Mouse (Mus musculus) CH12.LX (cell line): ENCODE data around the gene Ext2. TPM values are rescaled to one million over a fixed set of nuclear protein-coding genes. Genes with fewer than 3 reads are reported as not detected.

Source experiments
- DNase-seq: peaks from one replicate; pipeline ENCODE4 v3.0.0-alpha.2; 2013; ENCODE audit errors: extremely low read depth
- H3K27ac ChIP-seq: 2 replicates; pipeline ENCODE4 v1.5.1; 2012; ENCODE audit warnings: low read depth, mild to moderate bottlenecking, control low read depth, moderate library complexity; ENCODE audit not compliant: insufficient read depth
- H3K27me3 ChIP-seq: replicated peaks from 2 replicates; pipeline ENCODE3; 2012; ENCODE audit warnings: inconsistent platforms
- H3K36me3 ChIP-seq, 2 experiments: replicated peaks in 1 of 2; 2 replicates each; pipeline versions ENCODE3 to v1.6.1; 2012; ENCODE audit warnings: inconsistent platforms in 1 of 2, low read length in 1 of 2, mild to moderate bottlenecking in 1 of 2, mixed read lengths in 1 of 2, moderate library complexity in 1 of 2; ENCODE audit not compliant: control insufficient read depth in 1 of 2, insufficient read depth in 1 of 2
- H3K4me1 ChIP-seq, 2 experiments: 2 replicates each; pipeline ENCODE4 v1.6.1; 2012; ENCODE audit warnings: inconsistent platforms in 1 of 2, moderate library complexity in 1 of 2; ENCODE audit not compliant: insufficient read depth in 2 of 2, control insufficient read depth in 1 of 2
- H3K4me2 ChIP-seq: 2 replicates; pipeline ENCODE4 v1.6.1; 2012; ENCODE audit warnings: low read depth, mild to moderate bottlenecking, control low read depth; ENCODE audit not compliant: poor library complexity, insufficient read depth, severe bottlenecking
- H3K4me3 ChIP-seq, 3 experiments: fragments of 150-350 bp in 1 of 3; sonication (generic) in 1 of 3; replicated peaks in 1 of 3; 2 replicates each; pipeline versions ENCODE3 to v1.5.1; 2011 to 2012; ENCODE audit warnings: low read depth in 2 of 3, low read length in 2 of 3, mild to moderate bottlenecking in 2 of 3, moderate library complexity in 2 of 3, control low read depth in 1 of 3, improper control_type of control experiment in 1 of 3, inconsistent platforms in 1 of 3, mixed read lengths in 1 of 3; ENCODE audit not compliant: poor library complexity in 1 of 3
- H3K79me2 ChIP-seq: replicated peaks from 2 replicates; pipeline ENCODE4 v1.6.1; 2012; ENCODE audit warnings: mild to moderate bottlenecking, moderate library complexity; ENCODE audit not compliant: control insufficient read depth, poor library complexity, insufficient read depth, severe bottlenecking; ENCODE audit errors: extremely low read depth
- H3K9ac ChIP-seq: 2 replicates; pipeline ENCODE4 v1.6.1; 2012; ENCODE audit warnings: low read depth, mild to moderate bottlenecking, control low read depth, moderate library complexity; ENCODE audit not compliant: insufficient read depth
- H3K9me3 ChIP-seq: replicated peaks from 2 replicates; pipeline ENCODE3; 2012; ENCODE audit warnings: low read length, inconsistent platforms, mixed read lengths
- BHLHE40 ChIP-seq: IDR thresholded peaks from 2 replicates; pipeline ENCODE4 v1.6.1; 2011; ENCODE audit warnings: mild to moderate bottlenecking, low read depth, low read length, improper control_type of control experiment
- CTCF ChIP-seq, 2 experiments: IDR thresholded peaks in 1 of 2; conservative IDR thresholded peaks in 1 of 2; 2 replicates each; pipeline ENCODE4 v1.5.1; 2011 to 2012; ENCODE audit warnings: low read depth in 2 of 2, low read length in 2 of 2, improper control_type of control experiment in 1 of 2, inconsistent platforms in 1 of 2, mild to moderate bottlenecking in 1 of 2, moderate library complexity in 1 of 2
- ELF1 ChIP-seq: IDR thresholded peaks from 2 replicates; pipeline ENCODE4 v1.6.1; 2014; ENCODE audit warnings: low read depth, mild to moderate bottlenecking, inconsistent platforms, low read length, improper control_type of control experiment
- ETS1 ChIP-seq: conservative IDR thresholded peaks from 2 replicates; pipeline ENCODE4 v1.6.1; 2012; ENCODE audit warnings: low read depth, mild to moderate bottlenecking, inconsistent platforms, low read length, improper control_type of control experiment, moderate library complexity
- GABPA ChIP-seq: IDR thresholded peaks from 2 replicates; pipeline ENCODE4 v1.6.1; 2012; ENCODE audit warnings: low read depth, low read length, improper control_type of control experiment, inconsistent platforms; ENCODE audit not compliant: insufficient replicate concordance
- HCFC1 ChIP-seq: IDR thresholded peaks from 2 replicates; pipeline ENCODE4 v1.6.1; 2012; ENCODE audit warnings: low read depth, mild to moderate bottlenecking, inconsistent platforms, low read length, improper control_type of control experiment
- IRF4 ChIP-seq: IDR thresholded peaks from 2 replicates; pipeline ENCODE4 v1.6.1; 2014; ENCODE audit warnings: low read depth, mild to moderate bottlenecking, inconsistent platforms, low read length, improper control_type of control experiment
- JUN ChIP-seq: IDR thresholded peaks from 2 replicates; pipeline ENCODE4 v1.6.1; 2011; ENCODE audit warnings: low read depth, mild to moderate bottlenecking, low read length, improper control_type of control experiment, moderate library complexity; ENCODE audit not compliant: insufficient read depth
- JUND ChIP-seq: conservative IDR thresholded peaks from 2 replicates; pipeline ENCODE4 v1.6.1; 2011; ENCODE audit warnings: low read depth, low read length, improper control_type of control experiment
- KAT2A ChIP-seq: IDR thresholded peaks from 2 replicates; pipeline ENCODE4 v1.6.1; 2012; ENCODE audit warnings: low read length, improper control_type of control experiment, inconsistent platforms; ENCODE audit not compliant: insufficient replicate concordance
- MAFK ChIP-seq: IDR thresholded peaks from 2 replicates; pipeline ENCODE4 v1.6.1; 2011; ENCODE audit warnings: low read length, improper control_type of control experiment; ENCODE audit not compliant: insufficient replicate concordance
- MAX ChIP-seq: IDR thresholded peaks from 2 replicates; pipeline ENCODE4 v1.6.1; 2011; ENCODE audit warnings: low read length, improper control_type of control experiment
- MEF2A ChIP-seq: IDR thresholded peaks from 2 replicates; pipeline ENCODE4 v1.6.1; 2014; ENCODE audit warnings: low read depth, mild to moderate bottlenecking, inconsistent platforms, low read length, improper control_type of control experiment, borderline replicate concordance
- NELFE ChIP-seq: IDR thresholded peaks from 2 replicates; pipeline ENCODE4 v1.6.1; 2011; ENCODE audit warnings: low read depth, low read length, improper control_type of control experiment
- NRF1 ChIP-seq: IDR thresholded peaks from 2 replicates; pipeline ENCODE4 v1.6.1; 2014; ENCODE audit warnings: low read depth, mild to moderate bottlenecking, inconsistent platforms, low read length, improper control_type of control experiment, moderate library complexity
- PAX5 ChIP-seq: IDR thresholded peaks from 2 replicates; pipeline ENCODE4 v1.6.1; 2012; ENCODE audit warnings: low read length, inconsistent platforms, mixed read lengths
- POLR2A ChIP-seq: IDR thresholded peaks from 2 replicates; pipeline ENCODE4 v1.6.1; 2011; ENCODE audit warnings: low read depth, mild to moderate bottlenecking, improper control_type of control experiment, low read length
- POLR2AphosphoS2 ChIP-seq: IDR thresholded peaks from 2 replicates; pipeline ENCODE4 v1.6.1; 2011; ENCODE audit warnings: low read depth, low read length, improper control_type of control experiment
- RAD21 ChIP-seq: IDR thresholded peaks from 2 replicates; pipeline ENCODE4 v1.6.1; 2011; ENCODE audit warnings: low read depth, mild to moderate bottlenecking, low read length, improper control_type of control experiment, moderate library complexity
- SIN3A ChIP-seq: IDR thresholded peaks from 2 replicates; pipeline ENCODE4 v1.6.1; 2012; ENCODE audit warnings: low read length, improper control_type of control experiment, inconsistent platforms
- SMC3 ChIP-seq: IDR thresholded peaks from 2 replicates; pipeline ENCODE4 v1.6.1; 2011; ENCODE audit warnings: low read depth, low read length, improper control_type of control experiment
- TCF12 ChIP-seq: IDR thresholded peaks from 2 replicates; pipeline ENCODE4 v1.6.1; 2014; ENCODE audit warnings: low read depth, mild to moderate bottlenecking, inconsistent platforms, low read length, improper control_type of control experiment
- UBTF ChIP-seq: IDR thresholded peaks from 2 replicates; pipeline ENCODE4 v1.6.1; 2012; ENCODE audit warnings: low read depth, mild to moderate bottlenecking, inconsistent platforms, low read length, improper control_type of control experiment, moderate library complexity
- USF1 ChIP-seq: IDR thresholded peaks from 2 replicates; pipeline ENCODE4 v1.6.1; 2014; ENCODE audit warnings: low read depth, mild to moderate bottlenecking, inconsistent platforms, low read length, improper control_type of control experiment
- USF2 ChIP-seq: conservative IDR thresholded peaks from 2 replicates; pipeline ENCODE4 v1.6.1; 2011; ENCODE audit warnings: low read depth, low read length, improper control_type of control experiment
- ZC3H11A ChIP-seq: IDR thresholded peaks from 2 replicates; pipeline ENCODE4 v1.6.1; 2012; ENCODE audit warnings: low read depth, mild to moderate bottlenecking, inconsistent platforms, low read length, improper control_type of control experiment
- ZNF384 ChIP-seq: IDR thresholded peaks from 2 replicates; pipeline ENCODE4 v1.6.1; 2012; ENCODE audit warnings: low read depth, low read length, improper control_type of control experiment, inconsistent platforms
- dilution Hi-C: fragments of 300-500 bp; cut with MboI; formaldehyde crosslinking; loops from 2 replicates; pipeline ENCODE4 v1.14.3; 2020; ENCODE audit warnings: low sequenced_read_pairs; ENCODE audit not compliant: extremely low pct_unique_long_range_greater_than_20kb, extremely low pct_ligation_motif_present
- in situ Hi-C: fragments of 300-500 bp; cut with MboI; formaldehyde crosslinking; loops from 3 replicates; pipeline ENCODE4 v1.14.3; 2019; ENCODE audit warnings: low sequenced_read_pairs, low pct_ligation_motif_present, low pct_unique_long_range_greater_than_20kb, mixed read lengths
- polyA plus RNA-seq: library from polyadenylated mRNA; unstranded; fragments of >175 nt; gene quantifications from 2 replicates; pipeline ENCODE4 v1.2.1, GENCODE M21; 2012; ENCODE audit warnings: low read depth; ENCODE audit not compliant: insufficient read length
- total RNA-seq, 2 experiments: library from RNA; depleted of rRNA; stranded (reverse); fragments of 300-350 nt in 1 of 2; fragments of >200 nt in 1 of 2; gene quantifications; 2 replicates each; pipeline ENCODE4 v1.2.3; 2012 to 2014

Gene Ext2
- total and polyA plus RNA-seq, 3 experiments = 20.2 to 33.1 (median 26.9) TPM

DNA sequence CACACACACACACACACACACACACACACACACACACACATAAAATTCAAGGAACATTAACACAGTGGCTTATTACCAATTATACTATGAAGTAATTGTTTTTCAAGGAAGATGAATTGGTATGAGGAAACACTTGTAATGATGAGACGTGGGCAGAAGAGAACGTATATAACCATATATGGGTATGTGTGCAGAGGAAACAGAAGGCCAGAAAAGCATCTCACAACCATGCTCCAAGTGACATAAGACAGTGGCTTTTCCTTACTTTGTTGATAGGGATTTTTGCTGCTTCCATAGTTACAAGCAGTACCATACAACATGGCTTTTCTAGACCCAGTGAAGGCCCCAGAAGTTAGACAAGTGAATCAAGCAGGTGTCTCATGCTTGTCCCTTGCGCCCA, 115.5 kb downstream of the Ext2 start:
- dilution Hi-C loops = no loop called here
- Histone ChIP-seq H3K27ac (no peak overlapping the region), H3K4me2 (no peak overlapping the region), H3K9ac (no peak overlapping the region), H3K4me3 (no peak overlapping the region), H3K9me3 (no peaks in the 10 kb centered on the region), H3K27me3 (no peaks in the 10 kb centered on the region), H3K36me3 (peaks cover 4 to 39% of the 10 kb centered on the region in 2 experiments), H3K4me1 (no peaks in the 10 kb centered on the region), H3K79me2 (no peaks in the 10 kb centered on the region)
- no peak for DNase-seq
- in situ Hi-C loops = no loop called here
- TF ChIP-seq ETS1 (no peak), JUND (no peak), POLR2AphosphoS2 (no peak), BHLHE40 (no peak), MAFK (no peak), ZC3H11A (no peak), POLR2A (no peak), GABPA (no peak), MAX (no peak), USF1 (no peak), ELF1 (no peak), KAT2A (no peak), USF2 (no peak), CTCF (conservative IDR thresholded peaks at IDR 0.05 in 1 of 2, IDR thresholded peaks at IDR 0.05 in 1 of 2; ENCODE audit: low read depth in 2 of 2, low read length in 2 of 2) (no peak), RAD21 (no peak), NRF1 (no peak), IRF4 (no peak), PAX5 (no peak), SIN3A (no peak)

DNA sequence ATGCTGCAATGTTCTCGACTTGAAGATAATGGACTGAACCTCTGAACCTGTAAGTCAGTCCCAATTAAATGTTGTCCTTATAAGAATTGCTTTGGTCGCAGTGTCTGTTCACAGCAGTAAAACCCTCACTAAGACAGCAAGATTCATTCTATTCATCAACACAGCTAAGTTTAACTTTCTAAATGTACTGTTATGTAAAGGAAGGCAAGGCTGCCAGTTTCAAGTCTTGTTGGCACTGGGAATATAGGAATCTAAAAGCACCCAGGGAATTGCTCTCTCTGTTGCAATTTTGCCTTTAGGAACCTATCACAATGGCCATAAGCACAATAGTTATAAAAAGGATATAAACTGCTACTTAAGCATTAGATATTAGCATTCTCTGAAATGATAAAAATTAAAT, 116.0 kb downstream of the Ext2 start:
- H3K27me3 ChIP-seq = no peaks in the 10 kb centered on the region
- no peak for DNase-seq
- H3K79me2 ChIP-seq = no peaks in the 10 kb centered on the region
- peaks cover 4 to 41% of the 10 kb centered on the region in 2 experiments for H3K36me3 ChIP-seq
- dilution Hi-C loops = no loop called here
- H3K4me3 ChIP-seq = no peak overlapping the region
- no peak overlapping the region for H3K9ac ChIP-seq
- in situ Hi-C loops = no loop called here
- H3K9me3 ChIP-seq = no peaks in the 10 kb centered on the region
- H3K27ac ChIP-seq = no peak overlapping the region
- H3K4me1 ChIP-seq = no peaks in the 10 kb centered on the region
- no peak overlapping the region for H3K4me2 ChIP-seq
- TF ChIP-seq UBTF (no peak), NRF1 (no peak), SMC3 (no peak), JUN (no peak), POLR2A (no peak), NELFE (no peak), SIN3A (no peak), TCF12 (no peak), KAT2A (no peak), ZNF384 (no peak), ELF1 (no peak), MEF2A (no peak), ETS1 (no peak), HCFC1 (no peak), IRF4 (no peak)
